Mouse (Mus musculus): ENCODE measurements at regions not wholly inside any gene's neighbourhood (a gene's known extent, or its start where the extent isn't known, plus 50 kb on each side); places are given as distances from the start of the nearest gene placed in this dataset.

GRCm38 (mm10) chr4:105560781-105561180 lies 228.9 kb upstream of the Gm12728 start:
- DNase-seq: peak; percentile 54

GRCm38 (mm10) chr4:105561611-105562010 lies 228.1 kb upstream of the Gm12728 start:
- DNase-seq: no peak

- DNase-seq: no peak
Observed at GRCm38 (mm10) chr4:105565796-105566195, 223.9 kb upstream of the Gm12728 start.

- no peak for DNase-seq
Observed at GRCm38 (mm10) chr4:105566513-105567457, 222.9 kb upstream of the Gm12728 start.

GRCm38 (mm10) chr4:105569671-105570070 lies 220.0 kb upstream of the Gm12728 start:
- no peak for DNase-seq

- no peak for DNase-seq
Observed at GRCm38 (mm10) chr4:105575550-105575949, 214.1 kb upstream of the Gm12728 start.

GRCm38 (mm10) chr4:105580987-105581386 lies 208.7 kb upstream of the Gm12728 start:
- no peak for DNase-seq

- no peak for DNase-seq
Observed at GRCm38 (mm10) chr4:105584329-105584925, 205.2 kb upstream of the Gm12728 start.

GRCm38 (mm10) chr4:105603661-105604060 lies 186.0 kb upstream of the Gm12728 start:
- DNase-seq: no peak

- DNase-seq: no peak
Observed at GRCm38 (mm10) chr4:105604607-105605006, 185.1 kb upstream of the Gm12728 start.

- no peak for DNase-seq
Observed at GRCm38 (mm10) chr4:105606731-105607130, 182.9 kb upstream of the Gm12728 start.

GRCm38 (mm10) chr4:105610917-105611316 lies 178.8 kb upstream of the Gm12728 start:
- no peak for DNase-seq

- no peak for DNase-seq
Observed at GRCm38 (mm10) chr4:105614390-105614789, 175.3 kb upstream of the Gm12728 start.

- DNase-seq: peak; percentile 43
Observed at GRCm38 (mm10) chr4:105626371-105627320, 163.0 kb upstream of the Gm12728 start.

- DNase-seq: no peak
Observed at GRCm38 (mm10) chr4:105629581-105629980, 160.1 kb upstream of the Gm12728 start.

- DNase-seq: no peak
Observed at GRCm38 (mm10) chr4:105630595-105631369, 158.9 kb upstream of the Gm12728 start.

GRCm38 (mm10) chr4:105632581-105633358 lies 156.9 kb upstream of the Gm12728 start:
- DNase-seq: no peak

GRCm38 (mm10) chr4:105633789-105634188 lies 155.9 kb upstream of the Gm12728 start:
- DNase-seq: no peak

GRCm38 (mm10) chr4:105640793-105641192 lies 148.9 kb upstream of the Gm12728 start:
- peak; percentile 34 for DNase-seq

GRCm38 (mm10) chr4:105641582-105641981 lies 148.1 kb upstream of the Gm12728 start:
- peak; percentile 4 for DNase-seq
